Mouse (Mus musculus) myocyte (in vitro differentiated cells): Measurements from ENCODE around the gene Gdpd2. TPM values are rescaled to one million over a fixed set of nuclear protein-coding genes. Genes with fewer than 3 reads are reported as not detected.
A peak's percentile ranks its signal among the peaks of the same experiment; 100 is the strongest.

Experiments used
- H3K27me3 ChIP-seq: one replicate; pipeline ENCODE4 v1.6.1; 2011; ENCODE audit not compliant: control insufficient read depth, insufficient read depth, insufficient read length
- H3K36me3 ChIP-seq: one replicate; pipeline ENCODE4 v1.6.1; 2011; ENCODE audit not compliant: control insufficient read depth, insufficient read depth
- H3K4me2 ChIP-seq: one replicate; pipeline ENCODE4 v1.6.1; 2011; ENCODE audit warnings: low read depth, control low read depth
- H3K4me3 ChIP-seq: one replicate; pipeline ENCODE4 v1.5.1; 2011; ENCODE audit warnings: mild to moderate bottlenecking, control low read depth, moderate library complexity
- H3K79me2 ChIP-seq: one replicate; pipeline ENCODE4 v1.6.1; 2011; ENCODE audit not compliant: control insufficient read depth, insufficient read depth
- H3ac ChIP-seq: one replicate; pipeline ENCODE4 v1.6.1; 2011; ENCODE audit not compliant: control insufficient read depth, insufficient read length
- CEBPB ChIP-seq: IDR thresholded peaks from 2 replicates; pipeline ENCODE4 v1.6.1; 2011; ENCODE audit warnings: mild to moderate bottlenecking, moderate library complexity; ENCODE audit not compliant: poor library complexity, insufficient read depth, severe bottlenecking
- E2F4 ChIP-seq: IDR thresholded peaks from one replicate; pipeline ENCODE4 v1.6.1; 2011; ENCODE audit warnings: mild to moderate bottlenecking, control low read depth, moderate library complexity; ENCODE audit not compliant: insufficient read depth
- MAX ChIP-seq: IDR thresholded peaks from one replicate; pipeline ENCODE4 v1.6.1; 2011; ENCODE audit warnings: low read depth, mild to moderate bottlenecking, control low read depth
- MYOD1 ChIP-seq, 3 experiments: IDR thresholded peaks; one replicate each; pipeline ENCODE4 v1.6.1; 2011; ENCODE audit warnings: control low read depth in 2 of 3, low read depth in 2 of 3, mild to moderate bottlenecking in 2 of 3, moderate library complexity in 1 of 3; ENCODE audit not compliant: insufficient read length in 2 of 3, control insufficient read depth in 1 of 3
- MYOG ChIP-seq, 3 experiments: IDR thresholded peaks; one replicate each; pipeline ENCODE4 v1.6.1; 2011; ENCODE audit warnings: control low read depth in 2 of 3, low read depth in 2 of 3, mild to moderate bottlenecking in 2 of 3; ENCODE audit not compliant: insufficient read length in 2 of 3, control insufficient read depth in 1 of 3, insufficient read depth in 1 of 3
- POLR2A ChIP-seq: IDR thresholded peaks from one replicate; pipeline ENCODE4 v1.6.1; 2011; ENCODE audit warnings: low read depth, mild to moderate bottlenecking, control low read depth, moderate library complexity; ENCODE audit not compliant: insufficient read length
- POLR2AphosphoS2 ChIP-seq: IDR thresholded peaks from one replicate; pipeline ENCODE4 v1.6.1; 2011; ENCODE audit warnings: low read depth, control low read depth; ENCODE audit not compliant: insufficient read length
- REST ChIP-seq: IDR thresholded peaks from one replicate; pipeline ENCODE4 v1.6.1; 2011; ENCODE audit warnings: mild to moderate bottlenecking, control low read depth, moderate library complexity; ENCODE audit not compliant: insufficient read depth, insufficient read length
- SRF ChIP-seq: IDR thresholded peaks from one replicate; pipeline ENCODE4 v1.6.1; 2011; ENCODE audit warnings: low read depth; ENCODE audit not compliant: control insufficient read depth, insufficient read length
- TCF12 ChIP-seq: IDR thresholded peaks from one replicate; pipeline ENCODE4 v1.6.1; 2011; ENCODE audit warnings: mild to moderate bottlenecking, control low read depth; ENCODE audit not compliant: poor library complexity, insufficient read depth, severe bottlenecking
- TCF3 ChIP-seq: IDR thresholded peaks from one replicate; pipeline ENCODE4 v1.6.1; 2011; ENCODE audit warnings: low read depth, control low read depth; ENCODE audit not compliant: insufficient read length
- USF1 ChIP-seq: IDR thresholded peaks from one replicate; pipeline ENCODE4 v1.6.1; 2011; ENCODE audit warnings: low read depth, mild to moderate bottlenecking, control low read depth, moderate library complexity
- polyA plus RNA-seq: library from polyadenylated mRNA; unstranded; fragments of >200 nt; fragmentation: generic; extraction: Trizol; gene quantifications from one replicate; pipeline ENCODE4 v1.2.1, GENCODE M21; 2012; ENCODE audit warnings: missing spikeins

Gdpd2 gene
- polyA plus RNA-seq, 1 experiment, result not detected

DNA sequence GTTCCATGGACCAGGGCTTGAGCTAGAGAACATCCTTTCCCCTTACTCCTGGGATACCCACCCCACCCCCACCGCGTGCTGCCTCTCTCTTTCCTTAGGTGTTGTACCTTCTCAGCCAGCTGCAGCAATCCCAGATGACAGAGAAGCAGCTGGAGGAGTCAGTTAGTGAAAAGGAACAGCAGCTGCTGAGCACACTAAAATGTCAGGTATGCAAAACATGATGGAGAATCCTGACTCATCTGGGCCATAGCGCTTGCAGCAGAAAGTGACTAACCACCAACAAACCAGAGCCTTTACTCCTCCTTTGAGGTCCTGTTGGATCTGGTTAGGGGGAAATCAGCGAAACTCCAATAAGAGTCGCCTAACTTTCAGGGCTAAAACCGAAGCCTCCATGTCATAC lies 13.5 kb upstream of the Gdpd2 start:
- no peak overlapping the region for H3ac ChIP-seq
- TF ChIP-seq POLR2A (no peak), SRF (no peak), TCF12 (peak; percentile 39), TCF3 (no peak), MYOD1 (IDR thresholded peaks at IDR 0.05; ENCODE audit: control insufficient read depth in 1 of 3, insufficient read length in 2 of 3, low read depth in 2 of 3) (peak; percentile 54 to 85 (median 77)), MYOG (IDR thresholded peaks at IDR 0.05; ENCODE audit: control insufficient read depth in 1 of 3, insufficient read depth in 1 of 3, insufficient read length in 2 of 3, low read depth in 2 of 3) (peak in 1 of 3 experiments; percentile 55), USF1 (no peak), CEBPB (no peak), REST (no peak), MAX (no peak), POLR2AphosphoS2 (no peak), E2F4 (no peak)
- H3K4me3 ChIP-seq, result no peak overlapping the region
- H3K36me3 ChIP-seq, result peaks cover 9% of the 10 kb centered on the region
- H3K79me2 ChIP-seq, result no peaks in the 10 kb centered on the region
- peak overlapping the region; percentile 24 for H3K4me2 ChIP-seq
- H3K27me3 ChIP-seq, result no peaks in the 10 kb centered on the region

- no peak for TF ChIP-seq MYOD1 (IDR thresholded peaks at IDR 0.05; ENCODE audit: control insufficient read depth in 1 of 3, insufficient read length in 2 of 3, low read depth in 2 of 3)
- no peak for TF ChIP-seq USF1
- H3K4me2 ChIP-seq, result no peak overlapping the region
- no peaks in the 10 kb centered on the region for H3K36me3 ChIP-seq
- no peaks in the 10 kb centered on the region for H3K79me2 ChIP-seq
- no peak overlapping the region for H3K4me3 ChIP-seq
- H3ac ChIP-seq, result no peak overlapping the region
- no peaks in the 10 kb centered on the region for H3K27me3 ChIP-seq
Observed at GRCm38 (mm10) chrX:100728947-100729346, 726 bp upstream of the Gdpd2 start.

- TF ChIP-seq CEBPB (no peak), MAX (no peak), TCF3 (no peak), POLR2A (no peak), USF1 (no peak), SRF (no peak), E2F4 (no peak), TCF12 (no peak), MYOD1 (IDR thresholded peaks at IDR 0.05; ENCODE audit: control insufficient read depth in 1 of 3, insufficient read length in 2 of 3, low read depth in 2 of 3) (no peak), POLR2AphosphoS2 (no peak), MYOG (IDR thresholded peaks at IDR 0.05; ENCODE audit: control insufficient read depth in 1 of 3, insufficient read depth in 1 of 3, insufficient read length in 2 of 3, low read depth in 2 of 3) (no peak), REST (no peak)
- Histone ChIP-seq H3K79me2 (no peaks in the 10 kb centered on the region), H3K4me2 (no peak overlapping the region)
Observed at GRCm38 (mm10) chrX:100730266-100730665, 593 bp downstream of the Gdpd2 start.

GRCm38 (mm10) chrX:100734359-100734758 lies 4.7 kb downstream of the Gdpd2 start:
- Histone ChIP-seq H3K79me2 (no peaks in the 10 kb centered on the region), H3K36me3 (no peaks in the 10 kb centered on the region), H3K4me2 (no peak overlapping the region), H3K4me3 (no peak overlapping the region), H3K27me3 (no peaks in the 10 kb centered on the region), H3ac (no peak overlapping the region)
- no peak for TF ChIP-seq TCF12
- TF ChIP-seq POLR2AphosphoS2, result no peak
- TF ChIP-seq MAX, result no peak
- no peak for TF ChIP-seq USF1

More at GRCm38 (mm10) chrX:100730266-100730665, 593 bp downstream of the Gdpd2 start:
- Histone ChIP-seq H3K36me3 (no peaks in the 10 kb centered on the region), H3K4me3 (no peak overlapping the region), H3ac (no peak overlapping the region), H3K27me3 (no peaks in the 10 kb centered on the region)

DNA sequence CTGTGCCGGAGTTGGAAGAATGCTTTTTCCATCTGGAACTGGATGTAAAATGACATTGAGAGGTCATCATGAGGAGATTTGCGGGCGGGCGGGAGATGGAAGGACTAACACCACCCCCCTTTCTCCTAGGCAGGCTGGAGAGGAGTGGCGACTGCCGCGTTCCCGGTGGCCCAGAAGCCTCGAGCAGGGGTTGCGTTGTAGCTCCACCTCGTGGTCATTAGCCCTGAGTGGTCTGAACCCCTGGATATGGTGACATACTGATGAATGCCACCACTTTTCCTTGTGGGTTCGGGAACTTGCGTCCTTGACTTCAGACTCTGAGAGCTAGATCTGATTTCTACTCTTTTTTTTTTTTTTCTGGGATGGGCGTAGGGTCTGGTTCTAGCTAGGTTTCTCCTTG lies 9.2 kb downstream of the Gdpd2 start:
- TF ChIP-seq MAX, result no peak
- TF ChIP-seq MYOG (IDR thresholded peaks at IDR 0.05; ENCODE audit: control insufficient read depth in 1 of 3, insufficient read depth in 1 of 3, insufficient read length in 2 of 3, low read depth in 2 of 3), result no peak
- no peak for TF ChIP-seq TCF12
- no peak for TF ChIP-seq USF1
- TF ChIP-seq REST, result no peak
- no peak for TF ChIP-seq POLR2A
- TF ChIP-seq TCF3, result no peak
- no peak for TF ChIP-seq E2F4
- TF ChIP-seq MYOD1 (IDR thresholded peaks at IDR 0.05; ENCODE audit: control insufficient read depth in 1 of 3, insufficient read length in 2 of 3, low read depth in 2 of 3), result no peak
- TF ChIP-seq POLR2AphosphoS2, result no peak
- no peak for TF ChIP-seq SRF
- no peak for TF ChIP-seq CEBPB
- peak overlapping the region; percentile 22 for H3K4me3 ChIP-seq
- H3K4me2 ChIP-seq, result peak overlapping the region; percentile 77
- no peaks in the 10 kb centered on the region for H3K79me2 ChIP-seq
- H3K36me3 ChIP-seq, result no peaks in the 10 kb centered on the region
- H3K27me3 ChIP-seq, result no peaks in the 10 kb centered on the region
- no peak overlapping the region for H3ac ChIP-seq
